Mouse (Mus musculus) bone marrow, adult 2 months (tissue): ENCODE data around the gene Rnf19b.

Experiments
- CTCF ChIP-seq: fragments of 200-500 bp; IDR thresholded peaks from 2 replicates; pipeline ENCODE4 v1.5.1; 2011; ENCODE audit warnings: low read length, control low read depth; ENCODE audit not compliant: control insufficient read depth, insufficient read depth
- POLR2A ChIP-seq: fragments of 200-500 bp; IDR thresholded peaks from 2 replicates; pipeline ENCODE4 v1.6.1; 2011; ENCODE audit warnings: low read depth, mild to moderate bottlenecking, control low read depth, low read length, borderline replicate concordance; ENCODE audit not compliant: control insufficient read depth

DNA sequence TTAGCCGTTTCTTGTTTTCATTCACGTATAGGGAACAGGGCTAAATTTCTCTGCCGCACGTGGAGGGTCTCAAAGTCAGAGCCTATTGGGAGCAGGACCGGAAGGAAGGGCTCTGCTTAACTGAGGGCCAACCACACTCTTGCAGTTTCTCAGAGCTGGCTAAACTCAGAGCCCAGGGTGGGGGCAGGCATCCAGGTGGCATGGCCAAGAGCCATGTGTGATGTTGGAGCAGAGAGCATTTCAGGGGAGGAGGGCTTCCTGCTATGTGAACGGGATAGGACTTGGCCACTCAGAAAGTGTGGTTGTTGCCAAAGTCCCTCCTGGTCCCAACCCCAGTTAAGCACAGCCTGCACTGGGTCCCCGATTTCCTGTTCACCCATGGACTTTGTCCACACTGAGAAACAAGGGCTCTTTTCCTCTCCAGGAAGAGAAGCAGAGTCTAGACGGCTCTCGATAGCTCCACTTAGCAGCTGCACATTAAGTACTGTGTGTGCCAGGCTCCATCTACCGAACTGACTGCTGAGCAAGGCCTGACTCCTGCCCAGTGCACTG is 49.4 kb downstream of the Rnf19b start:
- TF ChIP-seq CTCF (no peak), POLR2A (no peak)
